Mouse (Mus musculus) lung, postnatal 0 days (tissue): ENCODE data around the gene Sh3pxd2a. TPM values are rescaled to one million over a fixed set of nuclear protein-coding genes. Genes with fewer than 3 reads are reported as not detected.

Source experiments
- ATAC-seq: fragments of 200-750 bp; cut with Nextera tagmentation; 2 replicates; pipeline ENCODE4 v1.8.0; 2017; ENCODE audit warnings: moderate library complexity
- DNase-seq: peaks from one replicate; pipeline ENCODE4 v3.0.0-alpha.2; 2016; ENCODE audit warnings: low spot score
- H3K27ac ChIP-seq: fragments of 300-500 bp; sonication (generic); 2 replicates; pipeline ENCODE4 v1.5.1; 2014; ENCODE audit warnings: antibody characterized with exemption, mild to moderate bottlenecking, low read length, mixed read lengths
- H3K27me3 ChIP-seq: fragments of 300-500 bp; sonication (generic); replicated peaks from 2 replicates; pipeline ENCODE4 v1.6.1; 2014; ENCODE audit warnings: low read length, mixed read lengths; ENCODE audit not compliant: insufficient read depth
- H3K36me3 ChIP-seq: fragments of 300-500 bp; sonication (generic); 2 replicates; pipeline ENCODE4 v1.6.1; 2014; ENCODE audit warnings: low read length, mixed read lengths; ENCODE audit not compliant: insufficient read depth
- H3K4me1 ChIP-seq: fragments of 300-500 bp; sonication (generic); 2 replicates; pipeline ENCODE4 v1.6.1; 2014; ENCODE audit warnings: antibody characterized with exemption, low read depth, low read length, mixed read lengths; ENCODE audit not compliant: insufficient read depth
- H3K4me2 ChIP-seq: fragments of 300-500 bp; sonication (generic); replicated peaks from 2 replicates; pipeline ENCODE4 v1.6.1; 2014; ENCODE audit warnings: low read depth, mild to moderate bottlenecking, low read length, moderate library complexity, mixed read lengths
- H3K4me3 ChIP-seq: fragments of 300-500 bp; sonication (generic); 2 replicates; pipeline ENCODE4 v1.5.1; 2014; ENCODE audit warnings: low read depth, low read length
- H3K9ac ChIP-seq: fragments of 300-500 bp; sonication (generic); replicated peaks from 2 replicates; pipeline ENCODE4 v1.6.1; 2014; ENCODE audit warnings: low read depth, mild to moderate bottlenecking
- H3K9me3 ChIP-seq: fragments of 300-500 bp; sonication (generic); 2 replicates; pipeline ENCODE4 v1.6.1; 2016; ENCODE audit warnings: low read length, mixed read lengths
- CTCF ChIP-seq: IDR thresholded peaks from 2 replicates; pipeline ENCODE4 v1.5.1; 2016; ENCODE audit warnings: antibody characterized with exemption, mild to moderate bottlenecking
- EP300 ChIP-seq: IDR thresholded peaks from 2 replicates; pipeline ENCODE4 v1.6.1; 2016; ENCODE audit warnings: antibody characterized with exemption, mild to moderate bottlenecking, control low read depth
- WGBS: fragments of 180-500 bp; shearing (Covaris S2); extraction: QIAGEN DNeasy Blood & Tissue Kit; methylation state at CpG from one replicate; pipeline ENCODE4 v1.1.7; 2014; 5-methylcytosine and 5-hydroxymethylcytosine counted together
- polyA plus RNA-seq: library from polyadenylated mRNA; unstranded; fragments of >200 nt; fragmentation: Nextera tagmentation; extraction: Ambion mirVana; gene quantifications from 2 replicates; pipeline ENCODE4 v1.2.1, GENCODE M21; 2015

Sh3pxd2a gene
- polyA plus RNA-seq, 1 experiment from 2014 or later: 5.6 TPM

DNA sequence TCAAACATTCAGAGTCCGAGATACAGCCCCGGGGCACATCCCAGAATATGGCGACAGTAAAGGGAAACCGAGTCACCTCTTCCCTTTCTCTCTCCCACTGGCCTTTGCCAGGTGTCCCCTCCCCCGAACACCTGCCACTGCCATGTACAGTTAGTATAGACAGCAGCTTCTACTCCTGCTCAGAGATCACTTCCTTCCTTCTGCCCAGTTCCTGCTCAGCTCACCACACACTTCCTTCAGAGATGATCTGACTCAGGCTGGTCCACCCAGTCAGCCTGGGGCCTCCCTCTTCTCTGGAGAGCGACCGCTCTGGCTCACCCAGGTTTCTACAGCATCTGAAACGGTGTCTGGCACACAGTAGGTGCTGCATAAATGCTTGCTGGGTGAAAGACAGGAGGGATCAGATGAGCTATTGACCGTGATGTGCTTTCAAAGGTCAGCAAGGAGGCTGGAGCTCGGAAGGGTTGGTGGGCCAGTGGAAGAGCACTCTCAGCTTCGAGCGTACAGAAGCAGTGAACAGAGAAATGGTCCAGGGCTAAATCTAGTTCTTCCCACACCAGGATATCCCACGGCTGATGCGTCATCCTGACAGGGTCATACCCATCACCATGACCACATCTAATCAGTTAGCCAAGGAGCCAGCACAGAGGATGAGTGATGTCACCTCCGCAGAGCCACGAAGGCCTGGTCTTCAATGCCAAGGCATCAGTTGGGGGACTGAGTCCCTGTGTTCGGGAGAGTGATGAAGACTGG, 22.5 kb downstream of the Sh3pxd2a start:
- Histone ChIP-seq H3K4me3 (no peak overlapping the region), H3K27me3 (no peaks in the 10 kb centered on the region), H3K27ac (no peak overlapping the region), H3K4me1 (peaks cover 25% of the 10 kb centered on the region), H3K36me3 (no peaks in the 10 kb centered on the region), H3K9me3 (no peaks in the 10 kb centered on the region), H3K9ac (no peak overlapping the region), H3K4me2 (no peak overlapping the region)
- TF ChIP-seq EP300 (no peak), CTCF (no peak)
- no peak for DNase-seq
- ATAC-seq: no peak
- 78% methylated on average over 17 of the region's 17 CpGs for WGBS

DNA sequence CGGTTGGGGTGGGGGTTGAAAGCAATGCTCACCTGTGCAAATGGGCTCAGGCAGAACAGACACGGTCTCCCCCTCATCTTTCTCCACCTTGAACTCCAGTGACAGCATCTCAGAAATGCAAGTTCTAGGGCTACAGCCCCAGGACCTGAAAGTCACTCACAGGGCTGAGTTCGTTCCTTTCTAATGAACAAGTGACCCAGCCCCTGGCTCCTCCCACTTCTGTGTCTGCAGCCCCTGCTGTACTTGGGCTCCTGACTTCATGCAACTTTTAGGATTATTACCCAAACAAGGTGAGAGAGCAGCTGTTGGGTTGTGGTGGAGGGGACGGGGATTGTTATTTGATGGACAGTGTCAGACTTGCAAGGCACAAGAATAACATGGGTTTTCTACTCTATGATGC, 23.2 kb downstream of the Sh3pxd2a start:
- DNase-seq (no peak), ATAC-seq (no peak)
- Histone ChIP-seq H3K27ac (no peak overlapping the region), H3K9me3 (no peaks in the 10 kb centered on the region), H3K9ac (no peak overlapping the region), H3K4me3 (no peak overlapping the region), H3K36me3 (no peaks in the 10 kb centered on the region), H3K27me3 (no peaks in the 10 kb centered on the region), H3K4me2 (no peak overlapping the region), H3K4me1 (peaks cover 18% of the 10 kb centered on the region)
- TF ChIP-seq CTCF: no peak
- WGBS: 80% methylated on average over 4 of the region's 4 CpGs

DNA sequence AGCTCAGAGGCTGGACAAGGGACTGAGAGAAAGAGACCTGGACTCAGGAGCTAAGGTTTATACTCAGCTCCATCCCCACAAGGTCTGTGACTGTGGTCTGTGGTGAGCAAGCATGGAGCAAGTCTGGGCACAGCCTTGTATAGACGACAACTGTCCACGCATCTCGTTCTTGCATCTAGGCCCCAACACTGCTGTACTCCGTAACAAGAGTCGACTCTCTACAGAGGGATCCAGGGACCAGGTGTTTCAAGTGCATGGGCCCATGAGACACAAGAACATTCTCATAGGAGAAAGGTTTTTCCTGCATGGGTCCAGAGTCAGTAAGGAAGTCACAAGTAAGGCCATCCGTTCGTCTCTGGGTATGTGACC, 23.8 kb downstream of the Sh3pxd2a start:
- Histone ChIP-seq H3K4me3 (no peak overlapping the region), H3K9me3 (no peaks in the 10 kb centered on the region), H3K27ac (no peak overlapping the region), H3K27me3 (no peaks in the 10 kb centered on the region), H3K4me1 (peaks cover 13% of the 10 kb centered on the region), H3K36me3 (no peaks in the 10 kb centered on the region), H3K4me2 (no peak overlapping the region), H3K9ac (no peak overlapping the region)
- no peak for DNase-seq
- TF ChIP-seq EP300: no peak
- 92% methylated on average over 7 of the region's 7 CpGs for WGBS
- no peak for ATAC-seq

DNA sequence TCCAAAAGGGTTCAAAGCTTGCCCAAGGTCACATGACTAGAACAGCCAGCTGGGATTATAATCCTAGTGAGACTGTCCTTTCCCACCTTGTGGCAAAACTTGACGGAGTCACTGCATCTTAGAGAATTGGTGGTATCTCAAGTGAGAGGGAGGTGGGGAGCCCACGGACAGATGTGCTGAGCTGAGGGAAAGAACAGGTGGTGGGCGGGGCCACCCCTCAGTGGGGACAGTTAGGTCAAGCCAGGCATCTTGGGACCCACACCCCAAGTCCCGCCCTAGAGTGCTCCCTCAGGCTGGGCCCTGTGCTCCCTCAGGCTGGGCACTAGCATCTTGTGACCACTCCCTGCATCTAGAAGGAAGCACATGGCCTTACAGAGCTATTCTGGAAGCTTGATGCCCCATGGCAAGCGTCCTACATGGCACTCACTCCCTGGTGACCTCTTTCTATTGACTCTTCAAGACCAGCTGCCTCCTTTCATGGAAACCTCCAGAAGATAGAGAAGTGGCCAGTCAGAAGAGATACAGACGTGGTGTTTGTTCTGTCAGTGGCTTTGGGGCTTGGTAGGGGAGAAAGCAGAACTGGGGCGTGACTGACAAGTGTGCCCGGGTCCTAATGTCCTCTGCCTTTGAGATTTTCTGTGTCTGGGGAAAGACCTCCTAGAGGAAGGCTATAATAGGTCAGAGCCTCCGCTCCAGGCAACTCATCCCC, 24.3 kb downstream of the Sh3pxd2a start:
- H3K9me3 ChIP-seq: no peaks in the 10 kb centered on the region
- no peak overlapping the region for H3K4me2 ChIP-seq
- DNase-seq (no peak), ATAC-seq (no peak)
- H3K27me3 ChIP-seq: no peaks in the 10 kb centered on the region
- no peak overlapping the region for H3K27ac ChIP-seq
- TF ChIP-seq CTCF: no peak
- no peak for TF ChIP-seq EP300
- H3K4me1 ChIP-seq: peaks cover 8% of the 10 kb centered on the region
- no peak overlapping the region for H3K4me3 ChIP-seq
- H3K36me3 ChIP-seq: no peaks in the 10 kb centered on the region
- 83% methylated on average over 9 of the region's 9 CpGs for WGBS
- H3K9ac ChIP-seq: no peak overlapping the region

DNA sequence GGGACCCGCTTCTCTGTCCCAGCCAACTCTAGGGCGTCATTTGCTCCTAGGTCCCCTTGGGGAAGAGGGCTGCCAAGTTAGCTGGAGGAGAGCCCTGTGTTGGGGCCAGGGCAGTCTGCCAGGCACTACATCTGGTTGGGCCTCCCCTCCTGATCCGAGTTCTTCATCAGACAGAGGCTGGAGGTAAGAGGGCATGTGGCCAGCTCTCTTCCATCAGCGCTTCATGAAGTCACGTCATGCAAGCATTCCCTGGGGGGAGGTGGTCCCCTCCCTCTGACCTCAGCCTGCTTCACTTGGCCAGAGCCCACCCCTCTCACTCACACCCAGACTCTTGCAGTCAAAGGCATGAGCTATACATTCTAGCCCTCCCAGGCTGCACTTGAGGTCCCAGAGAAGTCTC, 25.8 kb downstream of the Sh3pxd2a start:
- no peaks in the 10 kb centered on the region for H3K9me3 ChIP-seq
- peaks cover 8% of the 10 kb centered on the region for H3K4me1 ChIP-seq
- WGBS: 19% methylated on average over 5 of the region's 5 CpGs
- TF ChIP-seq EP300 (no peak), CTCF (no peak)
- no peaks in the 10 kb centered on the region for H3K36me3 ChIP-seq
- H3K27ac ChIP-seq: no peak overlapping the region
- peak; percentile 69 for DNase-seq
- H3K4me3 ChIP-seq: no peak overlapping the region
- H3K9ac ChIP-seq: no peak overlapping the region
- no peaks in the 10 kb centered on the region for H3K27me3 ChIP-seq
- H3K4me2 ChIP-seq: no peak overlapping the region
- ATAC-seq: peak; percentile 66

DNA sequence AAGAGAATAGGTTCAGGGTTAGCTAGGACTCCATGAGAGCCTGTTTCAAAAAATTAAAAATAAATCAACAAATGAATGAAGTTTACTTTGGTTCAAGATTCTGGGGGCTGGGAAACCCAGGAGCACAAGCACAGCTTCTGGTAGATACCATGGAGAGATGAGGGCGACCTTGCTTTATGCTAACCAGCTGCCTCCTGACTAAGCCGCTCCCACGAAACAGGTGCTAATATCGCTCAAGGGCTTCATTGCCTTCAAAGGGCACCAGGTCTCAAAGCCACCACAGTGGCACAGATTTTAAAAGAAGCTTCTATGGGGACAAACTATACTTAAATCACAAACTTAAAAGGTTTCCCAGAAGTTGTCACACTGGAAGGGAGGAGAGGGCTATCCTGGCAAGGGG, 27.2 kb downstream of the Sh3pxd2a start:
- no peaks in the 10 kb centered on the region for H3K9me3 ChIP-seq
- no peak for TF ChIP-seq CTCF
- no peak for TF ChIP-seq EP300
- no peak for ATAC-seq
- H3K27ac ChIP-seq: no peak overlapping the region
- WGBS: 88% methylated on average over 4 of the region's 4 CpGs
- H3K27me3 ChIP-seq: no peaks in the 10 kb centered on the region
- H3K9ac ChIP-seq: no peak overlapping the region
- no peak for DNase-seq
- no peak overlapping the region for H3K4me2 ChIP-seq
- H3K4me3 ChIP-seq: no peak overlapping the region
- H3K36me3 ChIP-seq: no peaks in the 10 kb centered on the region
- H3K4me1 ChIP-seq: peaks cover 10% of the 10 kb centered on the region
